In genomic region chr6:142979665-142980660, GRCm38 (mm10) we compare ENCODE assay signal across 13 mouse cellular contexts. TPM values are rescaled to one million over a fixed set of nuclear protein-coding genes. Genes with fewer than 3 reads are reported as not detected.
DNase-seq lines count a peak whose midpoint lies in the region; ATAC-seq lines count a peak whose summit lies in the region.
"Had no signal": no experiment of that assay in that cellular context is flagged by ENCODE, and none has a peak within 500 bp of the region (broad histone marks: within the 10 kb centered on the region; RNA-seq: fewer than 3 reads in every experiment).

No protein-coding gene starts in this region.

- no peak overlapping the region for H3K27ac ChIP-seq in neural tube, embryonic 11.5 days (ENCODE audit: low read depth, low read length)
- peak overlapping the region; percentile 58 for H3K27ac ChIP-seq in midbrain, embryonic 12.5 days (replicated peaks)
- H3K27ac ChIP-seq: embryonic facial prominence, embryonic 15.5 days; limb, embryonic 12.5 days had no signal

- no peak overlapping the region for H3K9ac ChIP-seq in neural tube, embryonic 11.5 days (ENCODE audit: low read length)
- no peak overlapping the region for H3K9ac ChIP-seq in midbrain, embryonic 12.5 days (replicated peaks)
- H3K9ac ChIP-seq: embryonic facial prominence, embryonic 15.5 days; limb, embryonic 12.5 days had no signal

- H3K4me2 ChIP-seq in neural tube, embryonic 11.5 days (ENCODE audit: low read depth) = no peak overlapping the region
- H3K4me2 ChIP-seq in midbrain, embryonic 12.5 days (replicated peaks) = no peak overlapping the region
- H3K4me2 ChIP-seq: embryonic facial prominence, embryonic 15.5 days; limb, embryonic 12.5 days had no signal

- no peak overlapping the region for H3K4me3 ChIP-seq in neural tube, embryonic 11.5 days (ENCODE audit: low read depth, low read length)
- H3K4me3 ChIP-seq in midbrain, embryonic 12.5 days = no peak overlapping the region
- H3K4me3 ChIP-seq: embryonic facial prominence, embryonic 15.5 days; limb, embryonic 12.5 days had no signal

- peak; percentile 64 for DNase-seq in heart, adult 11 months
- DNase-seq in heart, adult 8-10 months (ENCODE audit: low spot score) = no peak
- DNase-seq in neural tube, embryonic 11.5 days (ENCODE audit: low spot score) = no peak
- DNase-seq in neural tube, embryonic 10.5 days (ENCODE audit: extremely low spot score, low spot score) = no peak
- no peak for DNase-seq in thymus, postnatal 14 days
- DNase-seq in liver = no peak
- DNase-seq in natural killer cell, adult 2 months (ENCODE audit: low spot score in 2 of 2) = no peak
- DNase-seq: gastrocnemius, postnatal 14 days; lung, postnatal 14 days had no signal

- no peaks in the 10 kb centered on the region for H3K9me3 ChIP-seq in neural tube, embryonic 11.5 days (ENCODE audit: control insufficient read depth, low read length)
- H3K9me3 ChIP-seq in midbrain, embryonic 12.5 days = no peaks in the 10 kb centered on the region
- H3K9me3 ChIP-seq: embryonic facial prominence, embryonic 15.5 days had no signal

- peak; percentile 27; the same call in 1 of the 2 replicates for ATAC-seq in neural tube, embryonic 11.5 days (ENCODE audit: insufficient read depth, low FRiP score, low TSS enrichment)
- ATAC-seq in midbrain, embryonic 12.5 days (ENCODE audit: low FRiP score, low read depth) = peak; percentile 68

- 41% methylated on average over 6 of the region's 6 CpGs for WGBS in neural tube, embryonic 11.5 days
- WGBS in midbrain, embryonic 12.5 days = 46% methylated on average over 6 of the region's 6 CpGs

- no peaks in the 10 kb centered on the region for H3K27me3 ChIP-seq in neural tube, embryonic 11.5 days (ENCODE audit: control insufficient read depth, insufficient read depth, low read length)
- H3K27me3 ChIP-seq in midbrain, embryonic 12.5 days = no peaks in the 10 kb centered on the region
- H3K27me3 ChIP-seq: embryonic facial prominence, embryonic 15.5 days; limb, embryonic 12.5 days had no signal

- H3K4me1 ChIP-seq in neural tube, embryonic 11.5 days (ENCODE audit: control insufficient read depth, insufficient read depth, low read length) = no peaks in the 10 kb centered on the region
- H3K4me1 ChIP-seq in midbrain, embryonic 12.5 days = peaks cover 5% of the 10 kb centered on the region; the same call in 1 of the 2 replicates
- H3K4me1 ChIP-seq: embryonic facial prominence, embryonic 15.5 days; limb, embryonic 12.5 days had no signal

- no peaks in the 10 kb centered on the region for H3K36me3 ChIP-seq in neural tube, embryonic 11.5 days (ENCODE audit: control insufficient read depth, insufficient read depth, low read length)
- H3K36me3 ChIP-seq in midbrain, embryonic 12.5 days = no peaks in the 10 kb centered on the region
- H3K36me3 ChIP-seq: embryonic facial prominence, embryonic 15.5 days; limb, embryonic 12.5 days had no signal

RNA-seq across cellular contexts. Expression of gene St8sia1, which starts 15.7 kb away (rescaled TPM):
- under 1 TPM; 0.09 to 0.25 (median 0.17) TPM for total RNA-seq in heart, adult 8-10 months (2022)
- polyA plus RNA-seq in neural tube, embryonic 11.5 days (2014; fragmentation: Nextera tagmentation; extraction: Ambion mirVana) = 9.0 and 10.6 TPM in 2 replicates
- 7.9 and 9.3 TPM in 2 replicates for polyA plus RNA-seq in midbrain, embryonic 12.5 days (2016; fragmentation: Nextera tagmentation; extraction: Ambion mirVana)
- polyA plus RNA-seq: C2C12 had no signal
